Mouse (Mus musculus) bone marrow, adult 2 months (tissue): ENCODE results near the gene Fchsd2.

Source experiments
- CTCF ChIP-seq: fragments of 200-500 bp; IDR thresholded peaks from 2 replicates; pipeline ENCODE4 v1.5.1; 2011; ENCODE audit warnings: low read length, control low read depth; ENCODE audit not compliant: control insufficient read depth, insufficient read depth
- POLR2A ChIP-seq: fragments of 200-500 bp; IDR thresholded peaks from 2 replicates; pipeline ENCODE4 v1.6.1; 2011; ENCODE audit warnings: low read depth, mild to moderate bottlenecking, control low read depth, low read length, borderline replicate concordance; ENCODE audit not compliant: control insufficient read depth

GRCm38 (mm10) chr7:101043846-101044541 is 48.7 kb upstream of the Fchsd2 start:
- peak; percentile 22; the same call in 1 of the 2 replicates for TF ChIP-seq CTCF
- TF ChIP-seq POLR2A = no peak
